Mouse (Mus musculus): Measurements from ENCODE around the gene Uap1.
"Not testable (repeated sequence)": the region's sequence is repeated elsewhere in the genome, so short reads cannot be mapped to it uniquely, and the experiment has no call there.

The Uap1 gene

DNA sequence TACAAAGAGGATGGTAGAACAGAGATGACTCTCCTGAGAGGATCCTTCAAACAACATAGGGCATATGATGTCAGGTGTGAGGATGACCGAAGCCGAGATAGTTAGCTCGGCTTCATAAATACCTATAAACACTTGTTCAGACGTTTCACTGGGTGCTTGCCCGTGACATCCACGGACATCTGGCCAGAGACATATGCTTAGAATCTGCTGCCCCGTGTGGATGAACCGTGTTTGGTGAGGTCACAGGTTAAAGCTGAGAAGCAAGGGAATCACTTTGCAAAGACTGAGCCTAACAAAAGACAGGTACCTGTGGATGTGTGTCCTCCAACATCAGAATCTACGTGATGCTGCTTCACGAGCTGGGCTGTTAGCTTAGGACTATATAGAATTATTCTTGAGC, 62.5 kb downstream of the Uap1 start:
- DNase-seq (ENCODE audit: low spot score in 2 of 2) = no peak

DNA sequence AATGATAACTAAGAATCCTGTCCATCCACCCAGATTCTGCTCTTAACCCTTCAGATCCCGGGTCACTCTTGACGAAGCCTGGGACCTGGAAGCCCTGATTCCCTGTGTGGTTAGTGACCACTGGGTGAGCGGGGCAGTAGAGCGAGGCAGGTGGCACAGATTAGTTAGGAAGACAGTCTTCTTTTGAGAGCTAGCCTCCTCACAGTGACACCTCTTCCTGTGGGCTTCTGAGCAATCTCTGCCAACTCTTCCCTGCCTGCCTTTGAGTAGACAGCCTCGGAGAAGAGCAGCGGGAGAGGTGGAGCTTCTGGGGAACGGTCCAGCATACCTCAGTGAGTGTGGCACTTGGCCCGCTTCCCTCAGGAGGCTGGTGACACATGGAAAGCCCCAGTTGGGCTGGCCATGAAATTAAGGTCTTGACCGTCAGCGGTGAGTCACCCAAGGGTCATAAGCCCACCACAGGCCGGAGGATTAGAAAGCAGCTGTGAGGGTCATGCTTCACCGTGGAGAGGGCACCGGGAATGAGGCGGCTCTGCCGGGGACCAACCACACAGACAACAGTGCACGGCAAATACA, 63.0 kb downstream of the Uap1 start:
- no peak for DNase-seq (ENCODE audit: low spot score in 2 of 2)

DNA sequence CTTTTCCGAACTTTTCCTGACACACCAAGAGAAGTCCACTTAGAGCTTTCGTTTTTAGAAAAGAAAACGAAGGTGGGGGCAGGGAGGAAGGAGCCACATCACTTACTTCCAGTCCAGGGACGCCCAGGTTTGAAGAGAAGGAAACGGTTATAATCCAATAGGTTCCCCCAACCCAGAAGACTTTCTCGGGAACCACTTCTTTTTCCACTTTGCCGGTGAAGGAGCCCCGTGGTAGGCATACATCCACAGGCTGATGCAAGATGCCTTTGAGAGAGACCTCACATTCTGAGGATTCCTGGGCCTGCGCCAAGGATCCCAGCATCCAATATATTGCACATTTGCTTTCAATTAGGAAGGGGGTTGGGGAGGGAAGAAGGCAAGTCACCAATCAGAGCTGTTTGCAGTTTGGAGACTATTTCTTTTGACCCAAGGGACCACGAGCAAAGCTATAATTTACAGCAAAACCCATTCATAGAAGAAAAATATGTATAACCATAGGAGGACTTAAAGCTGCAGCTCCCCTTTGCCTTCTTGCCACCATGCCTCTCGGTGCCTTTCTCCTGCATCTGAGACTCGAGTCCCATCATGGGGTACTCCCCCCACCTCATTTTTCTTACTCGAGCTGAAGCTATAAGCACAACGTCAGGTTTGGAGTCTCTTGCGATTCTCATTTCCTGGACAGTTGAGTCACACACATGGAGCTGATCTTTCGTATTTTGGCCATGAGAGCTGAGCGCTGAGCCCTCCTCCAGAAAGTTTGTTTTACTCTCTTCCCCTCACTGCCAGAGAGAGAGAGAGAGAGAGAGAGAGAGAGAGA, 64.0 kb downstream of the Uap1 start, which contains the start of gene Ddr2:
Gene Ddr2, minus strand, starts transcription at position 247 of the 817 bp plus-strand sequence.
- no peak for DNase-seq (ENCODE audit: low spot score in 2 of 2)

DNA sequence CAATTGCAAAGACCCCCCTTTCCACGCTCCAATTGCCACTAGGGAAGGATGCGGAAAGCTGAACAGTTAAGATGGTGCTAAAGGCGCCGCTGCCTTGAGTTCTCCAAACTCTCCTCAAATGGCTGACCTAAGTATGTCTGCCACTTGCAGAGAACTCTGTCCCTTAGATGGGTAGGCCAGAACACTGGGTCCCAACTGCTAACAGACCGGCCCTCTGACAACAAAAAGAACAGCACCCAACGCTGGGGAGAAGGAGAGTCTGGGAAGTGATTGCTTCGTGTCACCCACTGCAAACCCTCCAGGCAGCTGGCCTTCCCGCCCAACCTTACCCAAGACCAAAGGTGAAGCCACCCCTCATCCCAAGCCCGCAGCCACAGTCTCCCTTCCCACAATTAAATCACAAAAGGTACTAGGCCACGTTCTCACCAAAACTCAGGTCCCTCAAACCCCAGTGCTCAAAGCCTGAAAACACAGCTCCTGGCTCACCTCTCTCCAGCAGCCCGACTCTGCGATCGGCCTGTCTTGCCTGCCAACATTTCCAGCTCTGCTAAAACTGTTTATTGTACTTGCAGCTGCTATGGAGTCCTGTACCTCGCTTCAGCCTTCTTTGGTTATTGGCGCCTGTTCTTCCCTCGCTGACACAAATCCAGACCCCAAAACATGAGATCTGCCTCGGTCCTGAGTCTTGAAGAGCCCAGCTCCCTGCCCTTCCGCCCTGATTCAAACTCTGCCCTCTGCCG, 64.8 kb downstream of the Uap1 start:
- DNase-seq (ENCODE audit: low spot score in 2 of 2) = no peak

DNA sequence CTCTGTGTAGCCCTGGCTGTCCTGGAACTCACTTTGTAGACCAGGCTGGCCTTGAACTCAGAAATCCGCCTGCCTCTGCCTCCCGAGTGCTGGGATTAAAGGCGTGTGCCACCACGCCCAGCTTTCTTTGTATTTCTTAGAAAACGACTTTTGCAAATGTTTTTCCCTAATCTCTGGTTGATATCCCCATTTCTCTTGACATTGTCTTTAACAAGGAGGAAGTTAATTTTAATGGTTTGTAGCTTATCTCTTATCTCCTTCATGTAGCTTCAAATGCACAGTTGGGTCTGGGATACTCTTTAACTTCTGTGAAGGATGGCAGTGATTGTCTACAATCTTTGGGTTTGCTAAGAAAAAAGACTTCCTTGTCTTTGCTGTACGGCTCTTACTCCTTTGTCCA, 71.9 kb downstream of the Uap1 start:
- not testable (repeated sequence) for DNase-seq (ENCODE audit: low spot score in 2 of 2)

Data from natural killer cell, adult 2 months (primary cell).